Mouse (Mus musculus): ENCODE measurements around the gene Podxl2. TPM values are rescaled to one million over a fixed set of nuclear protein-coding genes. Genes with fewer than 3 reads are reported as not detected.

Gene Podxl2
- polyA plus RNA-seq, 1 experiment from 2014 or later = 1.1 TPM

GRCm38 (mm10) chr6:88895943-88896342 is 21.1 kb upstream of the Podxl2 start:
- H3K4me2 ChIP-seq (ENCODE audit: low read depth, low read length) = 0 out of 2 replicates have a peak overlapping the region, but pooled peaks have one; percentile 7

GRCm38 (mm10) chr6:88893559-88893958 is 18.7 kb upstream of the Podxl2 start:
- DNase-seq (peak; percentile 80), ATAC-seq (no peak)
- no peak overlapping the region for H3K4me3 ChIP-seq (ENCODE audit: low read depth, low read length)
- TF ChIP-seq CTCF (IDR thresholded peaks at IDR 0.05; ENCODE audit: low read depth) (peak; percentile 95), EP300 (IDR thresholded peaks at IDR 0.05; ENCODE audit: low read depth) (no peak)
- no peaks in the 10 kb centered on the region for H3K9me3 ChIP-seq (ENCODE audit: low read length)
- H3K27ac ChIP-seq (ENCODE audit: low read depth) = no peak overlapping the region
- H3K36me3 ChIP-seq (replicated peaks; ENCODE audit: insufficient read depth, low read length) = peaks cover 77% of the 10 kb centered on the region
- H3K9ac ChIP-seq (replicated peaks) = no peak overlapping the region
- H3K4me2 ChIP-seq (ENCODE audit: low read depth, low read length) = no peak overlapping the region
- H3K27me3 ChIP-seq (ENCODE audit: insufficient read depth, low read length) = no peaks in the 10 kb centered on the region
- peaks cover 14% of the 10 kb centered on the region for H3K4me1 ChIP-seq (ENCODE audit: insufficient read depth)
- 64% methylated on average over 5 of the region's 5 CpGs for WGBS (ENCODE audit: insufficient replicate concordance)

More at GRCm38 (mm10) chr6:88895943-88896342, 21.1 kb upstream of the Podxl2 start:
- Histone ChIP-seq H3K4me1 (ENCODE audit: insufficient read depth) (peaks cover 14% of the 10 kb centered on the region), H3K27me3 (ENCODE audit: insufficient read depth, low read length) (no peaks in the 10 kb centered on the region), H3K4me3 (ENCODE audit: low read depth, low read length) (no peak overlapping the region), H3K9ac (replicated peaks) (no peak overlapping the region), H3K27ac (ENCODE audit: low read depth) (no peak overlapping the region), H3K36me3 (replicated peaks; ENCODE audit: insufficient read depth, low read length) (peaks cover 53% of the 10 kb centered on the region), H3K9me3 (ENCODE audit: low read length) (no peaks in the 10 kb centered on the region)
- TF ChIP-seq CTCF (IDR thresholded peaks at IDR 0.05; ENCODE audit: low read depth) (peak; percentile 43), EP300 (IDR thresholded peaks at IDR 0.05; ENCODE audit: low read depth) (no peak)
- ATAC-seq (no peak), DNase-seq (no peak)
- WGBS (ENCODE audit: insufficient replicate concordance) = 81% methylated on average over 6 of the region's 6 CpGs

GRCm38 (mm10) chr6:88890832-88891231 is 16.0 kb upstream of the Podxl2 start:
- 86% methylated on average over 7 of the region's 7 CpGs for WGBS (ENCODE audit: insufficient replicate concordance)
- TF ChIP-seq EP300 (IDR thresholded peaks at IDR 0.05; ENCODE audit: low read depth) (no peak), CTCF (IDR thresholded peaks at IDR 0.05; ENCODE audit: low read depth) (no peak)
- Histone ChIP-seq H3K27ac (ENCODE audit: low read depth) (no peak overlapping the region), H3K4me1 (ENCODE audit: insufficient read depth) (0 out of 2 replicates have a peak, but pooled peaks cover 5% of the 10 kb centered on the region), H3K27me3 (ENCODE audit: insufficient read depth, low read length) (no peaks in the 10 kb centered on the region), H3K9me3 (ENCODE audit: low read length) (no peaks in the 10 kb centered on the region), H3K9ac (replicated peaks) (no peak overlapping the region), H3K4me2 (ENCODE audit: low read depth, low read length) (no peak overlapping the region), H3K36me3 (replicated peaks; ENCODE audit: insufficient read depth, low read length) (peaks cover 92% of the 10 kb centered on the region), H3K4me3 (ENCODE audit: low read depth, low read length) (no peak overlapping the region)
- ATAC-seq (no peak), DNase-seq (no peak)

- Histone ChIP-seq H3K27ac (ENCODE audit: low read depth) (peak overlapping the region; percentile 70), H3K27me3 (ENCODE audit: insufficient read depth, low read length) (no peaks in the 10 kb centered on the region), H3K4me3 (ENCODE audit: low read depth, low read length) (no peak overlapping the region), H3K36me3 (replicated peaks; ENCODE audit: insufficient read depth, low read length) (peaks cover 93% of the 10 kb centered on the region), H3K4me1 (ENCODE audit: insufficient read depth) (0 out of 2 replicates have a peak, but pooled peaks cover 5% of the 10 kb centered on the region), H3K9me3 (ENCODE audit: low read length) (no peaks in the 10 kb centered on the region), H3K9ac (replicated peaks) (no peak overlapping the region), H3K4me2 (ENCODE audit: low read depth, low read length) (no peak overlapping the region)
- WGBS (ENCODE audit: insufficient replicate concordance) = 68% methylated on average over 13 of the region's 13 CpGs
- DNase-seq (peak; percentile 54), ATAC-seq (peak; percentile 82)
- no peak for TF ChIP-seq EP300 (IDR thresholded peaks at IDR 0.05; ENCODE audit: low read depth)
- no peak for TF ChIP-seq CTCF (IDR thresholded peaks at IDR 0.05; ENCODE audit: low read depth)
Measured at GRCm38 (mm10) chr6:88889410-88890042, 14.7 kb upstream of the Podxl2 start.

GRCm38 (mm10) chr6:88886417-88886967 is 11.6 kb upstream of the Podxl2 start:
- H3K4me3 ChIP-seq (ENCODE audit: low read depth, low read length) = no peak overlapping the region
- ATAC-seq (no peak), DNase-seq (no peak)
- H3K9me3 ChIP-seq (ENCODE audit: low read length) = no peaks in the 10 kb centered on the region
- H3K4me1 ChIP-seq (ENCODE audit: insufficient read depth) = 0 out of 2 replicates have a peak, but pooled peaks cover 5% of the 10 kb centered on the region
- no peak overlapping the region for H3K4me2 ChIP-seq (ENCODE audit: low read depth, low read length)
- peaks cover 78% of the 10 kb centered on the region for H3K36me3 ChIP-seq (replicated peaks; ENCODE audit: insufficient read depth, low read length)
- WGBS (ENCODE audit: insufficient replicate concordance) = 89% methylated on average over 2 of the region's 2 CpGs
- no peaks in the 10 kb centered on the region for H3K27me3 ChIP-seq (ENCODE audit: insufficient read depth, low read length)
- no peak overlapping the region for H3K27ac ChIP-seq (ENCODE audit: low read depth)
- H3K9ac ChIP-seq (replicated peaks) = no peak overlapping the region
- TF ChIP-seq EP300 (IDR thresholded peaks at IDR 0.05; ENCODE audit: low read depth) = no peak

GRCm38 (mm10) chr6:88885644-88886416 is 11.0 kb upstream of the Podxl2 start:
- H3K4me1 ChIP-seq (ENCODE audit: insufficient read depth) = 0 out of 2 replicates have a peak, but pooled peaks cover 5% of the 10 kb centered on the region
- H3K9ac ChIP-seq (replicated peaks) = no peak overlapping the region
- no peak overlapping the region for H3K27ac ChIP-seq (ENCODE audit: low read depth)
- TF ChIP-seq CTCF (IDR thresholded peaks at IDR 0.05; ENCODE audit: low read depth) (no peak), EP300 (IDR thresholded peaks at IDR 0.05; ENCODE audit: low read depth) (no peak)
- WGBS (ENCODE audit: insufficient replicate concordance) = 88% methylated on average over 12 of the region's 12 CpGs
- no peaks in the 10 kb centered on the region for H3K27me3 ChIP-seq (ENCODE audit: insufficient read depth, low read length)
- no peak overlapping the region for H3K4me3 ChIP-seq (ENCODE audit: low read depth, low read length)
- no peak overlapping the region for H3K4me2 ChIP-seq (ENCODE audit: low read depth, low read length)
- no peaks in the 10 kb centered on the region for H3K9me3 ChIP-seq (ENCODE audit: low read length)
- DNase-seq (no peak), ATAC-seq (no peak)
- peaks cover 71% of the 10 kb centered on the region for H3K36me3 ChIP-seq (replicated peaks; ENCODE audit: insufficient read depth, low read length)

All from liver, postnatal 0 days (tissue).